Mouse (Mus musculus): Measurements from ENCODE around the gene Psg23.
"Not testable (repeated sequence)": the region's sequence is repeated elsewhere in the genome, so short reads cannot be mapped to it uniquely, and the experiment has no call there.

The Psg23 gene

DNA sequence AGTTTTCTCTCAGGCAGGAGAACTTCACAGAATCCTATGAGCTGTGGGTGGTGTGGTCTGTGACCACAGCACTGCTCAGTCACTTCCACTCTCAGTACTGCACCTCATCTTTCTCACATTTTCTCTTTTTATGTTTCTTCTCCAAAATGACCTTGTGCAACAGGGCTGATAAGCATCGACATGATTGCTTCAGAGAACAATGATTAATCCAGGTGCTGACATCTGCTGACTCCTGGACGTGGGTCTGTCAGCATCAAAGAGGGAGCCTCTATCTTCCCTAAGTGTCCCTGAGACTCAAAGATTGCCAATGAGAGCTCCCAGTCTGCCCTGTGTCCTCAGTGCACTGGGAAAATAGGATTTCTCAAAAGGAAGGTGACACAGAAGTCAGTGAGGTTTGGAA is at the start of gene Psg23:
Psg23 (minus strand) TSS at position 101 of the 400 bp plus-strand sequence.
- DNase-seq (ENCODE audit: low spot score in 2 of 2) = not testable (repeated sequence)

DNA sequence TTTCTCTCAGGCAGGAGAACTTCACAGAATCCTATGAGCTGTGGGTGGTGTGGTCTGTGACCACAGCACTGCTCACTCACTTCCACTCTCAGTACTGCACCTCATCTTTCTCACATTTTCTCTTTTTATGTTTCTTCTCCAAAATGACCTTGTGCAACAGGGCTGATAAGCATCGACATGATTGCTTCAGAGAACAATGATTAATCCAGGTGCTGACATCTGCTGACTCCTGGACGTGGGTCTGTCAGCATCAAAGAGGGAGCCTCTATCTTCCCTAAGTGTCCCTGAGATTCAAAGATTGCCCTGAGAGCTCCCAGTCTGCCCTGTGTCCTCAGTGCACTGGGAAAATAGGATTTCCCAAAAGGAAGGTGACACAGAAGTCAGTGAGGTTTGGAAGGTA is 40.3 kb upstream of the Psg23 start, which contains the start of gene Psg21:
Psg21 (minus strand) TSS at position 101 of the 400 bp plus-strand sequence.
- not testable (repeated sequence) for DNase-seq (ENCODE audit: low spot score in 2 of 2)

DNA sequence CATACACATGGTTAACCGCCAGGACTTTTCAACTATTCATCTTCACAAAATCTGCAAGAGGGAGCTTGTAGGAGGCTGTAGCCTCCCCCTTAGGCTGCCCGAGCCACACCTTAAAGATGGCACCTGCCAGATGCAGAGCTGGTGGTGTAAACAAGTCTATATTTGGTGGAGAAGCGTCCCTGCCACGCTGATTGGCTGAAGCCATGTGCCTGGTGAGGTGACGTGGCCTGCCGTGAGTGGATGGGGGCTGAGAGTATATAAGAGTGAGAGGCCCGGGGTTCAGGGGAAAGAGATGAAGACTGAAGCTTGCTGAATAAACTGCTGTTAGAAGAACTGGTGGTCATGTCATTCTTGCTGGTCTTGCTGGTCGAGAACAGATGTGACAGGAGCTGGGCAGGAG is 10.6 kb upstream of the Psg23 start:
- DNase-seq (ENCODE audit: low spot score in 2 of 2) = not testable (repeated sequence)

DNA sequence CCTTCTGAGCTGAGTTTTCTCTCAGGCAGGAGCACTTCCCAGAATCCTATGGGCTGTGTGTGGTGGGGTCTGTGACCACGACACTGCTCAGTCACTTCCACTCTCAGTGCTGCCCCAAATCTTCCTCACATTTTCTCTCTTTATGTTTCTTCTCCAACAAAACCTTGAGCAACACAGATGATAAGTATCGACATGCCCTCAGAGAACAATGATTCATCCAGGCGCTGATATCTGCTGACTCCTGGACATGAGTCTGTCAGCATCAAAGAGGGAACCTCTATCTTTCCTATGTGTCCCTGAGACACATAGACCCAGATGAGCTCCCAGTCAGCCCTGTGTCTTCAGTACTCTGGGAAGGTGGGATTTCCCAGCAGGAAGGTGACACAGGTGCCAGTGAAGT is 49.1 kb downstream of the Psg23 start, which contains the start of gene Psg27:
Psg27 (minus strand) TSS at position 101 of the 400 bp plus-strand sequence.
- DNase-seq (ENCODE audit: low spot score in 2 of 2) = no peak

DNA sequence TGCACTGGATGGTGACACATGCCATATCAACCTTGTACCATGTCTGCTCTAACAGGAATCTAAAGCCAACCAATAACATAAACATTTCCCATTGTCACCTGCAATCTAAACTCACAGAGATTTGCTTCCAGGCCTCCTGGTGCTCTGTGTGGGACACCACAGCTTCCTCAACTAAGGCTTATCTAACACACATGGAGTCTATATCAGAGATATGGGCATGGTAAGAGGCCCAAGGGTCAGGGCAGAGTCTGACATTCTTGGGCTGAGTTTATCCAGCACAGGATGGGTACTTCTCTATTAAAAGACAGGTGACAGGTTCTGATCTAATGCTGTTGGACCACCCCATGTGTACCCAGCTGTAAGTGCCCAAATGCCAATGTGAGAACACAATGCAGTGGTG is 56.5 kb downstream of the Psg23 start:
- no peak for DNase-seq (ENCODE audit: low spot score in 2 of 2)

Measured in urinary bladder, adult 18-20 months (tissue).